Mouse (Mus musculus) subcutaneous adipose tissue, adult 2 months (tissue): ENCODE measurements around the gene AC140267.1. TPM values are rescaled to one million over a fixed set of nuclear protein-coding genes. Genes with fewer than 3 reads are reported as not detected.

Experiments
- polyA plus RNA-seq: library from polyadenylated mRNA; depleted of rRNA; stranded (reverse); fragments of >200 nt; gene quantifications from 2 replicates; pipeline ENCODE4 v1.2.3, GENCODE M21; 2012; ENCODE audit warnings: low replicate concordance; rRNA removed

The AC140267.1 gene
- polyA plus RNA-seq = not detected in 2 replicates

GRCm38 (mm10) chr15:80235535-80235934 is at the start of gene AC140267.1:
Gene AC140267.1 (plus strand): TSS chr15:80235835.

DNA sequence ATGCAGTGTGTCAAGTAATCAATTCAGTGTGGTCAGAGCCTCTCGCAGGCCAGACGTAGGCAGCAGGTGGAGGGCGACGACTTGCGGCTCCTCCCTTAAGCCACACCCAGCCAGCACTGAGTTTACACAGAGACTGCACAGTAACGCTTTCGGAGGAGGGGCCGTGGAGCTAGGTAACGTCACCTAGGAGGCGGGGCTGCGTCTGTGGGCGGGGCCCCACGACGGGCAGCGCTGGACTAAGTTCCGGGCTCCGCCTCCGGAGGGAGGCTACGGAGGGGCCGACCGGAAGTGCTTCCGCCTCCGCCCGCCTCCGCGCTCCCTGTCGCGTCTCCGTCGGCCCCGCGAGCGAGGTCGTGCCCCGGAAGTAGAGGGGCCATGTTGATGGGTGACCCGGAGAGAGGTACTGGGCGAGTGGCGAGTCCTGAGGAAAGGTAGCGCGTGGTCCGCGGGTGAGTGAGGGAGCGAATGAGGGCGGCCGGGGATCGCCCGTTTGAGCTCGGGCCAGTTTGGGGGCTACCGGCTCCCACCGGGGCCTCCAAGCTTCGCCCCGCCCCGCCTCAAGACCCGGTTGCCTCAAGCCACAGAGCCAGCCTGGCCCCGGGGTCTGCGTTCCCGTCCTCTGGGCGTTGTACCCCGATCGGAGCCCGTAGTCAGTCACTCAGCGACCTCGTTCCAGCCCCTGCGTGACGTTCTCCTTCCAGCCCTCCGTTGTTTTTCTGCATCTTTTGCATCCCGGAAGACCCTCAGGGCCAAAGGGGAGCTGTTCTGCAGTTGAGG is 1.7 kb upstream of the AC140267.1 start, which contains the start of gene Mief1:
Gene Mief1 (plus strand): TSS at position 286 of the 777 bp plus-strand sequence.

GRCm38 (mm10) chr15:80254847-80255645 is 19.4 kb downstream of the AC140267.1 start, which contains the start of gene Atf4:
Gene Atf4 (plus strand): TSS chr15:80255184.

GRCm38 (mm10) chr15:80263610-80264575 is 28.3 kb downstream of the AC140267.1 start, which contains the start of gene Rps19bp1:
Gene Rps19bp1 (minus strand): TSS chr15:80264315.

Other genes starting within 250 kb of the AC140267.1 start
- gene Pdgfb, start 220.9 kb upstream of the AC140267.1 start, polyA plus RNA-seq = 35.6 and 65.6 TPM in 2 replicates
- gene Syngr1, start 144.5 kb upstream of the AC140267.1 start, polyA plus RNA-seq = 31.1 and 39.3 TPM in 2 replicates
- 384 and 934 TPM in 2 replicates for gene Rpl3, start 144.0 kb upstream of the AC140267.1 start, polyA plus RNA-seq
- 15.8 and 28.1 TPM in 2 replicates for gene Tab1, start 102.7 kb upstream of the AC140267.1 start, polyA plus RNA-seq
- 1.7 and 12.3 TPM in 2 replicates for gene Mgat3, start 62.1 kb upstream of the AC140267.1 start, polyA plus RNA-seq
- 16.0 and 21.1 TPM in 2 replicates for gene Mief1, start 1.8 kb upstream of the AC140267.1 start, polyA plus RNA-seq
- 157 and 168 TPM in 2 replicates for gene Atf4, start 19.3 kb downstream of the AC140267.1 start, polyA plus RNA-seq
- 29.2 and 34.9 TPM in 2 replicates for gene Rps19bp1, start 28.5 kb downstream of the AC140267.1 start, polyA plus RNA-seq
- 0.05 and 0.06 TPM in 2 replicates for gene Cacna1i, start 51.4 kb downstream of the AC140267.1 start, polyA plus RNA-seq